In the genomic region with DNA sequence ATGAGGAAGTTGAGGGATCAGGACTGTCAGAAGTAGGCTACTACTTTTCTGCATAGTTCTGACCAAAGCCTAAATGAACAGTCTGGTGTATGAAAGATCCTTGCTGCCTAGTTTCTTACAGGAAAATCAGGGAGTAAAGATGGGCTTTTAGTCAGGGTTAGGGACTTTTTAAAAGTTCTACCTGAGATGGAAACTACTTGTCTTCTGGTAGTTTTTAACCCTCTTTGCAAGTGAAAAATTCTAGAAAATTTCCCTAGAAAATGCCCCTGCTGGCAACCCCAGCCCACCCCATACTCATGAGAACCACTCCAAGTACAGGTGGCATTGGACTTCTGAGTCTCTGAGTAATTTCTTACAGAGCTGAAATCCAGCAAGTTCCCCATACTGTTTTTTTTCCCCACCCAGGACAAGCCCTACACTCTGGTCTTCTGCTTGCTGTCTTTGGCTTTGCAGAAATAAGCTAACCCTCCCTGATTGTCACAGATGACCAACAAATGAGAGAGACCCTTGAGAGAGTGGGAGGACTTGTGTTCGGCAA, we compare ENCODE assay signal across 31 mouse cellular contexts.
"Had no signal": no experiment of that assay in that cellular context is flagged by ENCODE, and none has a peak within 500 bp of the region (broad histone marks: within the 10 kb centered on the region; RNA-seq: fewer than 3 reads in every experiment).

No protein-coding gene starts in this region.

- H3K9me3 ChIP-seq: heart, embryonic 10.5 days; heart, embryonic 12.5 days; heart, embryonic 13.5 days; heart, embryonic 15.5 days; hindbrain, embryonic 10.5 days; hindbrain, embryonic 12.5 days; hindbrain, embryonic 13.5 days; hindbrain, embryonic 15.5 days; intestine, embryonic 15.5 days; kidney, embryonic 15.5 days had no signal

- H3K27ac ChIP-seq: heart, embryonic 10.5 days; heart, embryonic 13.5 days; heart, embryonic 15.5 days; hindbrain, embryonic 10.5 days; hindbrain, embryonic 12.5 days; hindbrain, embryonic 13.5 days; hindbrain, embryonic 14.5 days; hindbrain, embryonic 15.5 days; hindbrain, postnatal 0 days; intestine, embryonic 15.5 days; kidney, embryonic 15.5 days; kidney, postnatal 0 days; layer of hippocampus, adult 2 months; left cerebral cortex, adult 2 months had no signal

- DNase-seq: heart, postnatal 10 days; heart, postnatal 14 days; heart, postnatal 36 days; heart, postnatal 4 days; kidney, adult 18-20 months; kidney, adult 2 months; kidney, adult 8-10 months; kidney, adult 9 months; kidney, postnatal 10 days; kidney, postnatal 14 days; kidney, postnatal 25 days; kidney, postnatal 36 days; kidney, postnatal 4 days; layer of hippocampus, adult 9-11 months; layer of hippocampus, postnatal 36 days had no signal

- H3K27me3 ChIP-seq: heart, embryonic 12.5 days; heart, embryonic 13.5 days; heart, embryonic 15.5 days; hindbrain, embryonic 12.5 days; hindbrain, embryonic 13.5 days; hindbrain, embryonic 15.5 days; intestine, embryonic 15.5 days; kidney, embryonic 15.5 days had no signal

- H3K4me2 ChIP-seq: heart, embryonic 11.5 days; heart, embryonic 12.5 days; heart, embryonic 13.5 days; heart, embryonic 15.5 days; hindbrain, embryonic 12.5 days; hindbrain, embryonic 13.5 days; hindbrain, embryonic 14.5 days; hindbrain, embryonic 15.5 days; intestine, embryonic 15.5 days; kidney, embryonic 15.5 days had no signal

- H3K9ac ChIP-seq: heart, embryonic 12.5 days; heart, embryonic 13.5 days; heart, embryonic 15.5 days; hindbrain, embryonic 12.5 days; hindbrain, embryonic 13.5 days; hindbrain, embryonic 14.5 days; hindbrain, embryonic 15.5 days; intestine, embryonic 15.5 days; kidney, embryonic 15.5 days had no signal

- H3K36me3 ChIP-seq: heart, embryonic 10.5 days; heart, embryonic 12.5 days; heart, embryonic 13.5 days; heart, embryonic 15.5 days; hindbrain, embryonic 10.5 days; hindbrain, embryonic 12.5 days; hindbrain, embryonic 13.5 days; hindbrain, embryonic 15.5 days; intestine, embryonic 15.5 days; kidney, embryonic 15.5 days had no signal

- H3K4me1 ChIP-seq: heart, embryonic 15.5 days; hindbrain, embryonic 12.5 days; hindbrain, embryonic 13.5 days; hindbrain, embryonic 15.5 days; intestine, embryonic 15.5 days had no signal

- H3K4me3 ChIP-seq: heart, embryonic 10.5 days; heart, embryonic 12.5 days; heart, embryonic 13.5 days; heart, embryonic 15.5 days; hindbrain, embryonic 10.5 days; hindbrain, embryonic 12.5 days; hindbrain, embryonic 13.5 days; hindbrain, embryonic 15.5 days; intestine, embryonic 15.5 days; kidney, embryonic 15.5 days; layer of hippocampus, adult 2 months; left cerebral cortex, adult 2 months had no signal
